ENCODE assay signal across 8 mouse cellular contexts in genomic region chr15:96286015-96286934, GRCm38 (mm10). TPM values are rescaled to one million over a fixed set of nuclear protein-coding genes. Genes with fewer than 3 reads are reported as not detected.
DNase-seq lines count a peak whose midpoint lies in the region; ATAC-seq and TF ChIP-seq lines count a peak whose summit lies in the region.

No protein-coding gene starts in this region.

- peak overlapping the region; percentile 98 for H3K9ac ChIP-seq in heart, embryonic 11.5 days (ENCODE audit: low read depth, low read length)
- peak overlapping the region; percentile 100 for H3K9ac ChIP-seq in kidney, embryonic 16.5 days (replicated peaks; ENCODE audit: low read length)
- peak overlapping the region; percentile 100 for H3K9ac ChIP-seq in liver, adult 2 months (ENCODE audit: low read depth, low read length)

- H3K79me2 ChIP-seq in liver, adult 2 months (ENCODE audit: control insufficient read depth, insufficient read depth, low read length): peaks cover 5% of the 10 kb centered on the region; the same call in 1 of the 2 replicates

- ATAC-seq in erythroblast, adult 5-6 weeks (replicated peaks; ENCODE audit: low FRiP score, poor library complexity, severe bottlenecking): peak; percentile 41
- ATAC-seq in heart, embryonic 11.5 days (replicated peaks; ENCODE audit: insufficient number of reproducible peaks, low FRiP score, low TSS enrichment): peak; percentile 74
- peak; percentile 78 for ATAC-seq in kidney, embryonic 16.5 days (ENCODE audit: low FRiP score, low TSS enrichment)
- peak; percentile 71 for ATAC-seq in monocyte, adult 5-6 weeks (replicated peaks; ENCODE audit: insufficient number of reproducible peaks, low FRiP score, low TSS enrichment, poor library complexity, severe bottlenecking)

- TF ChIP-seq CTCF in liver, adult 2 months (IDR thresholded peaks at IDR 0.05; ENCODE audit: low read depth, low read length): peak; percentile 77

- peak overlapping the region; percentile 88 for H3K4me2 ChIP-seq in heart, embryonic 11.5 days
- H3K4me2 ChIP-seq in kidney, embryonic 16.5 days (replicated peaks; ENCODE audit: low read depth, low read length): peak overlapping the region; percentile 70

- H3K4me1 ChIP-seq in heart, embryonic 11.5 days (ENCODE audit: control insufficient read depth, insufficient read depth, low read length): peaks cover 17% of the 10 kb centered on the region
- peaks cover 34% of the 10 kb centered on the region for H3K4me1 ChIP-seq in kidney, embryonic 16.5 days (ENCODE audit: insufficient read depth, low read length)
- H3K4me1 ChIP-seq in liver, adult 2 months (ENCODE audit: control insufficient read depth, insufficient read depth, low read length): peaks cover 14% of the 10 kb centered on the region

- peak overlapping the region; percentile 100 for H3K27ac ChIP-seq in heart, embryonic 11.5 days (ENCODE audit: low read depth, low read length)
- H3K27ac ChIP-seq in kidney, embryonic 16.5 days (ENCODE audit: low read length): peak overlapping the region; percentile 100
- H3K27ac ChIP-seq in liver, adult 2 months (replicated peaks; ENCODE audit: insufficient read depth, low read depth, low read length): peak overlapping the region; percentile 92

- DNase-seq in B cell, adult 2 months: peak; percentile 93 to 95
- DNase-seq in brain, adult 2 months (ENCODE audit: low read depth, low spot score): peak; percentile 97
- DNase-seq in liver, adult 2 months (ENCODE audit: extremely low read depth, low read depth, low spot score): peak; percentile 67
- DNase-seq in spleen, postnatal 36 days (ENCODE audit: low spot score in 2 of 2): peak; percentile 95 to 97

- under 1% methylated on average over 67 of the region's 72 CpGs for WGBS in heart, embryonic 11.5 days (ENCODE audit: insufficient replicate concordance)
- WGBS in kidney, embryonic 16.5 days: under 1% methylated on average over 65 of the region's 72 CpGs
- WGBS in liver, adult 2 months: under 1% methylated on average over 72 of the region's 72 CpGs

- H3K9me3 ChIP-seq in heart, embryonic 11.5 days (replicated peaks; ENCODE audit: control insufficient read depth, low read length): no peaks in the 10 kb centered on the region
- no peaks in the 10 kb centered on the region for H3K9me3 ChIP-seq in kidney, embryonic 16.5 days (ENCODE audit: low read length)

- peak overlapping the region; percentile 82 for H3K4me3 ChIP-seq in heart, embryonic 11.5 days (ENCODE audit: low read depth, low read length)
- peak overlapping the region; percentile 95 for H3K4me3 ChIP-seq in kidney, embryonic 16.5 days (ENCODE audit: low read length)
- H3K4me3 ChIP-seq in liver, adult 2 months (ENCODE audit: insufficient read depth, low read depth, low read length): peak overlapping the region; percentile 100

- H3K27me3 ChIP-seq in heart, embryonic 11.5 days (ENCODE audit: control insufficient read depth, insufficient read depth, low read length): no peaks in the 10 kb centered on the region
- no peaks in the 10 kb centered on the region for H3K27me3 ChIP-seq in kidney, embryonic 16.5 days (ENCODE audit: insufficient read depth, low read length)
- H3K27me3 ChIP-seq in liver, adult 2 months (ENCODE audit: control insufficient read depth, insufficient read depth, low read length): no peaks in the 10 kb centered on the region

- TF ChIP-seq POLR2A in liver, adult 2 months (IDR thresholded peaks at IDR 0.05; ENCODE audit: extremely low read depth, insufficient read depth, low read length): peak; percentile 57

- H3K36me3 ChIP-seq in heart, embryonic 11.5 days (ENCODE audit: control insufficient read depth, insufficient read depth, low read length): no peaks in the 10 kb centered on the region
- no peaks in the 10 kb centered on the region for H3K36me3 ChIP-seq in kidney, embryonic 16.5 days (ENCODE audit: insufficient read depth, low read length)
- H3K36me3 ChIP-seq in liver, adult 2 months (ENCODE audit: control insufficient read depth, insufficient read depth, low read length): no peaks in the 10 kb centered on the region

RNA-seq across cellular contexts. Expression of gene Arid2, which starts 1.0 kb away (rescaled TPM):
- 35.9 and 39.0 TPM in 2 replicates for total RNA-seq in erythroblast, adult 5-6 weeks (2015; ENCODE audit: low replicate concordance)
- total RNA-seq in erythroblast, adult 5-6 weeks (2017; ENCODE audit: low replicate concordance): 32.6 and 35.7 TPM in 2 replicates
- 22.0 and 22.6 TPM in 2 replicates for polyA plus RNA-seq in heart, embryonic 11.5 days (2014; fragmentation: Nextera tagmentation; extraction: Ambion mirVana)
- polyA plus RNA-seq in kidney, embryonic 16.5 days (2015; fragmentation: Nextera tagmentation; extraction: Ambion mirVana): 24.0 and 25.9 TPM in 2 replicates
- total RNA-seq in liver, adult 2 months (2014; rRNA removed): 10.4 and 12.6 TPM in 2 replicates
- 4.1 and 4.8 TPM in 2 replicates for polyA plus RNA-seq in liver, adult 2 months (2012; rRNA removed)
- total RNA-seq in monocyte, adult 5-6 weeks (2017): 19.6 to 44.6 TPM (median 31.3 TPM) in 3 replicates

Comparison
In these comparisons a context has a peak if more than half of its experiments do, and no peak if none do; other contexts are left out.
1. Peak in every context shown above with its lines: DNase-seq, ATAC-seq, H3K4me3 ChIP-seq and H3K27ac ChIP-seq.